Mouse (Mus musculus): ENCODE data around the gene Ear14. TPM values are rescaled to one million over a fixed set of nuclear protein-coding genes. Genes with fewer than 3 reads are reported as not detected.
"Not testable (repeated sequence)": the region's sequence is repeated elsewhere in the genome, so short reads cannot be mapped to it uniquely, and the experiment has no call there.

Gene Ear14
- not detected in 2 replicates for polyA plus RNA-seq (2016; fragmentation: Nextera tagmentation; extraction: Ambion mirVana)

DNA sequence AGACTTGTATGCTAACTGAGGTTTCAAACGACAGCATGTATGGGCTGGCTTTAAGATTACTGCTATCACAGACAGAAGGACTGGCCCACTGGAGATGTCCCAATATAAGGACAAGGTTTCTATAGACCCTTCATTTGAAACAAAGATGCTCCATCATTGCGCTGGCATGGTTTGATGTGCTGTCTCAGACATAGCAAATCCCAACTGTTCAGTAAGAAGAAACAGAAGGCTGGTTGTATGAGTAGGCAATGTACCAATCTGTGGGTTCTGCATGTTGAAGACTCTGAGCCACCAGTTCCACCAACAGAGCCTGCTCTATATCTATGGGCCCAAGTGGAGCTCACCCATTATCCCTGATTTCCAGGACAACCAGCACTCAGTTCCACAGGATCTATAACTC is at the start of gene Ear14:
Ear14 (plus strand) TSS at position 277 of the 400 bp plus-strand sequence.
- whole genome bisulfite sequencing, result 95% methylated on average over 2 of the region's 2 CpGs

GRCm38 (mm10) chr14:51156056-51156735 is 47.0 kb upstream of the Ear14 start:
- no peaks in the 10 kb centered on the region for H3K4me1 ChIP-seq
- no peak overlapping the region for H3K9ac ChIP-seq
- no peak overlapping the region for H3K27ac ChIP-seq
- no peak overlapping the region for H3K4me2 ChIP-seq (replicated peaks)
- no peaks in the 10 kb centered on the region for H3K27me3 ChIP-seq (replicated peaks)
- H3K9me3 ChIP-seq, result no peaks in the 10 kb centered on the region
- ATAC-seq (ENCODE audit: low FRiP score, low read depth), result no peak
- WGBS, result 82% methylated on average over 5 of the region's 5 CpGs
- H3K4me3 ChIP-seq, result no peak overlapping the region
- H3K36me3 ChIP-seq, result no peaks in the 10 kb centered on the region

More for the DNA sequence above, at the start of gene Ear14:
- Histone ChIP-seq H3K27me3 (replicated peaks) (no peaks in the 10 kb centered on the region), H3K9me3 (no peaks in the 10 kb centered on the region), H3K4me1 (no peaks in the 10 kb centered on the region), H3K4me2 (replicated peaks) (no peak within 1 kb of the TSS), H3K4me3 (no peak within 1 kb of the TSS), H3K9ac (no peak within 1 kb of the TSS), H3K27ac (no peak within 1 kb of the TSS), H3K36me3 (no peaks in the 10 kb centered on the region)
- ATAC-seq (ENCODE audit: low FRiP score, low read depth), result no peak

- H3K27me3 ChIP-seq (replicated peaks), result no peaks in the 10 kb centered on the region
- 33% methylated on average over 4 of the region's 4 CpGs for WGBS
Measured at GRCm38 (mm10) chr14:51156736-51157068, 46.5 kb upstream of the Ear14 start.

DNA sequence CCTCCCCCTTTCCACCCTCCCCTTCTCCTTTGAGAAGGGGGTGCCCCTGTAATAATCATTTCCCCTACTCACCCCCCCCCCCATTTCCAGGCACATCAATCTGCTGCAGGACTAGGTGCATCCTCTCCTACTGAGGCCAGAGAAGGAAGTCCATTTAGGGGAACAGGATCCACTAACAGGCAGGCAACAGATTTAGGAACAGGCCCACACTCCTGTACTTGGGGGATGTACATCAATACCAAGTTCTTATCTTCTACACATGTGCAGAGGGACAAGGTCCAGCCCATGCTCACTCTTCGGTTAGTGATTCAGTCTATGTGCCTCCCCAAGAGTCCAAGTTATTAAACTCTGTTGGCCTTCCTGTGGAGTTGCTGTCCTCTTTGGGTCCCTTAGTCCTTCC is 46.1 kb upstream of the Ear14 start:
- no peak overlapping the region for H3K27ac ChIP-seq
- H3K4me3 ChIP-seq, result no peak overlapping the region
- H3K4me2 ChIP-seq (replicated peaks), result no peak overlapping the region
- ATAC-seq (ENCODE audit: low FRiP score, low read depth), result no peak
- no peaks in the 10 kb centered on the region for H3K36me3 ChIP-seq
- 100% methylated on average over 1 of the region's 1 CpGs for WGBS
- H3K9me3 ChIP-seq, result no peaks in the 10 kb centered on the region
- no peaks in the 10 kb centered on the region for H3K4me1 ChIP-seq
- no peaks in the 10 kb centered on the region for H3K27me3 ChIP-seq (replicated peaks)
- H3K9ac ChIP-seq, result no peak overlapping the region

More at GRCm38 (mm10) chr14:51156736-51157068, 46.5 kb upstream of the Ear14 start:
- no peaks in the 10 kb centered on the region for H3K9me3 ChIP-seq
- no peak overlapping the region for H3K4me3 ChIP-seq
- H3K4me2 ChIP-seq (replicated peaks), result no peak overlapping the region
- H3K9ac ChIP-seq, result no peak overlapping the region
- no peak overlapping the region for H3K27ac ChIP-seq
- no peaks in the 10 kb centered on the region for H3K4me1 ChIP-seq
- no peaks in the 10 kb centered on the region for H3K36me3 ChIP-seq
- no peak for ATAC-seq (ENCODE audit: low FRiP score, low read depth)

- H3K9ac ChIP-seq; ATAC-seq (ENCODE audit: low FRiP score, low read depth); H3K9me3 ChIP-seq; H3K4me1 ChIP-seq; H3K27me3 ChIP-seq (replicated peaks); H3K4me3 ChIP-seq; H3K27ac ChIP-seq; H3K4me2 ChIP-seq (replicated peaks); H3K36me3 ChIP-seq: not testable (repeated sequence)
- 97% methylated on average over 3 of the region's 3 CpGs for WGBS
Measured at GRCm38 (mm10) chr14:51161976-51162375, 41.2 kb upstream of the Ear14 start, which contains the start of gene Rnase2b. Gene Rnase2b (plus strand): TSS chr14:51162260.

GRCm38 (mm10) chr14:51163323-51163722 is 39.9 kb upstream of the Ear14 start:
- not testable (repeated sequence) for H3K4me1 ChIP-seq; H3K9me3 ChIP-seq; H3K4me3 ChIP-seq; H3K27ac ChIP-seq; H3K36me3 ChIP-seq; H3K4me2 ChIP-seq (replicated peaks); H3K9ac ChIP-seq; ATAC-seq (ENCODE audit: low FRiP score, low read depth); H3K27me3 ChIP-seq (replicated peaks)
- whole genome bisulfite sequencing, result 85% methylated on average over 6 of the region's 6 CpGs

- Histone ChIP-seq H3K4me1 (no peaks in the 10 kb centered on the region), H3K27me3 (replicated peaks) (no peaks in the 10 kb centered on the region), H3K4me3 (no peak overlapping the region), H3K36me3 (no peaks in the 10 kb centered on the region), H3K9me3 (no peaks in the 10 kb centered on the region), H3K4me2 (replicated peaks) (no peak overlapping the region), H3K9ac (no peak overlapping the region), H3K27ac (no peak overlapping the region)
- WGBS, result 100% methylated on average over 1 of the region's 1 CpGs
- no peak for ATAC-seq (ENCODE audit: low FRiP score, low read depth)
Measured at GRCm38 (mm10) chr14:51165435-51165834, 37.8 kb upstream of the Ear14 start.

GRCm38 (mm10) chr14:51166068-51166467 is 37.1 kb upstream of the Ear14 start:
- Histone ChIP-seq H3K4me3 (no peak overlapping the region), H3K27me3 (replicated peaks) (no peaks in the 10 kb centered on the region), H3K9me3 (no peaks in the 10 kb centered on the region), H3K4me1 (no peaks in the 10 kb centered on the region), H3K36me3 (no peaks in the 10 kb centered on the region), H3K27ac (no peak overlapping the region), H3K4me2 (replicated peaks) (no peak overlapping the region), H3K9ac (no peak overlapping the region)
- ATAC-seq (ENCODE audit: low FRiP score, low read depth), result no peak

DNA sequence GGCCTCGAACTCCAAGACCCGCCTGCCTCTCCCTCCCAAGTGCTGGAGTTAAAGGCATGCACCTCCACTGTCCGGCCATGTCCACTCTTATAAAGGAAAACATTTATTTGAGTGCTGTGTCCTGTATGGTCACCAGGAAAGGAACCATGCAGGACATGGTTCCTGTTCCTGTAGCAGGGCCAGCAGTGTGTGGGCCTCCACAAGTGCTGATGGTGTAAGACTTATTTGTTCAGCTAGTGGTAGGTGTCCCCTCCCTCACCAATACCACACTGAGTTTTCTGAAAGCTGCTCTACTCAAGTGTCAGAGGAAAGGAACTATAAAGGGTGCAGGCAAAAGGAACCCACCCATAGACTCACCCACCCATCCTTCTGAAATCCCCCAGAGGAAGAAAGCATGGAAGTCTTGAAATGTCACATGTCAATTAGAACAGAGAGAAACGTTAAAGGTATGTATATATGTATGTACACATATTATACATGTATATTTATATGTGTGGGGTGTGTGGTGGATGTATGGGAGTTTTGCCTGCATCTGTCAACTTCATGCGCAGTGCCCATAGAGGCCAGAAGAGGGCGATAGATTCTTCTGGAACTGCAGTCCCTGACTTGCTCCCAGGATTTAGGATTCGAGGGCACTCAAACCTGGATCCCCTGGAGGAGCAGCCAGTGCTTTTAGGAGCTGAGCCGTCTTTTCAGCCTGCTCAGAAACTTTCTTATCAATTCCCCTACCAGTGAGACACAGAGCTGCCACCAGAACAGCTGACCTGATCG is 30.9 kb upstream of the Ear14 start:
- not testable (repeated sequence) for H3K4me2 ChIP-seq (replicated peaks); H3K27ac ChIP-seq; H3K4me3 ChIP-seq; ATAC-seq (ENCODE audit: low FRiP score, low read depth); H3K36me3 ChIP-seq; H3K27me3 ChIP-seq (replicated peaks); H3K4me1 ChIP-seq; H3K9me3 ChIP-seq; H3K9ac ChIP-seq
- 41% methylated on average over 9 of the region's 9 CpGs for WGBS

DNA sequence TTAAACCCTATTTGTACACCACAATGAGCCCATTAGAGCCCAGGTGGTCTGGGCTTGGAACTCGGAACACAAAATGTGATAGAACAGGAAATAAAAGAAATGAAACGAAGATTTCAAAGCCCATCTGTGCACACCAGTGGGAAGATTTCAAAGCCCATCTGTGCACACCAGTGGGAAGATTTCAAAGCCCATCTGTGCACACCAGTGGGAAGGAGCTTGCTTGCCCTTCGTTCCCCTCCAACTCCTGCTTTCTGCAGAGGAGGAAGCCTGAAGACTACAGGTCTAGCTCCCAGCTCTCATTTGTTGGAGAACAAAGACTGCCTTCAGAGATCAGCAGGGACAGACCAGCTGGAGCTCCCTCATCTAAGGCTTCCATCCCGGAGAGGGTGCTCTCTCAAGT is 30.2 kb upstream of the Ear14 start:
- H3K9ac ChIP-seq; H3K36me3 ChIP-seq; H3K4me1 ChIP-seq; H3K27ac ChIP-seq; H3K4me2 ChIP-seq (replicated peaks); H3K4me3 ChIP-seq; H3K9me3 ChIP-seq; H3K27me3 ChIP-seq (replicated peaks); ATAC-seq (ENCODE audit: low FRiP score, low read depth): not testable (repeated sequence)
- WGBS, result 51% methylated on average over 4 of the region's 4 CpGs

DNA sequence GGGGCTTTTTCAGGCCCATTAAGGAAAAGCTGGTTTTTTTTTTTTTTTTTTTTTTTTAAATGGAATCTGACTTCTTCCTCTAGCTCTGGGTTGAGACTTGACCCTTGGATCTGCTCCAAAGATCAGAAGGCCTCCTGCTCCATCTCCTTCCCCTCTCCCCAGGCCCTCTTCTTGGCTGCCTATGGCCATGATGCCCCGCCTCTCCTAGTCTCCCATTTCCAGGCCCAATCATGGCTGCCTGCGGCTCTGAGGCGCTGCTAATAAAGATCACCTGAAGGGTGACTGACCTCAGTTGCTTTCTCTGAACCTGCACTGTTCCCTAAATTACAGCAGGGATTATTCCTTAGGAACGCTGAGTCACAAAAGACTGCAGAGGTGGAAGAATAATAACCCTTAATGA is 29.3 kb upstream of the Ear14 start:
- Histone ChIP-seq H3K9ac (no peak overlapping the region), H3K4me3 (no peak overlapping the region), H3K9me3 (no peaks in the 10 kb centered on the region), H3K4me2 (replicated peaks) (no peak overlapping the region), H3K4me1 (no peaks in the 10 kb centered on the region), H3K27me3 (replicated peaks) (no peaks in the 10 kb centered on the region), H3K27ac (no peak overlapping the region), H3K36me3 (no peaks in the 10 kb centered on the region)
- no peak for ATAC-seq (ENCODE audit: low FRiP score, low read depth)
- 84% methylated on average over 4 of the region's 4 CpGs for WGBS

GRCm38 (mm10) chr14:51181051-51181450 is 22.1 kb upstream of the Ear14 start:
- WGBS, result 88% methylated on average over 2 of the region's 2 CpGs
- not testable (repeated sequence) for H3K9ac ChIP-seq; H3K4me1 ChIP-seq; H3K4me3 ChIP-seq; H3K36me3 ChIP-seq; H3K27ac ChIP-seq; H3K4me2 ChIP-seq (replicated peaks); ATAC-seq (ENCODE audit: low FRiP score, low read depth); H3K27me3 ChIP-seq (replicated peaks); H3K9me3 ChIP-seq

- Histone ChIP-seq H3K4me1 (no peaks in the 10 kb centered on the region), H3K4me3 (no peak overlapping the region), H3K36me3 (no peaks in the 10 kb centered on the region), H3K27me3 (replicated peaks) (no peaks in the 10 kb centered on the region), H3K9me3 (no peaks in the 10 kb centered on the region), H3K9ac (no peak overlapping the region), H3K27ac (no peak overlapping the region), H3K4me2 (replicated peaks) (no peak overlapping the region)
- no peak for ATAC-seq (ENCODE audit: low FRiP score, low read depth)
- 96% methylated on average over 4 of the region's 4 CpGs for WGBS
Measured at GRCm38 (mm10) chr14:51195681-51196080, 7.5 kb upstream of the Ear14 start.
